Mouse (Mus musculus) urinary bladder, adult 18-20 months (tissue): Measurements from ENCODE around the gene Ablim1.
A peak's percentile ranks its signal among the peaks of the same experiment; 100 is the strongest.

Experiments used
- DNase-seq, 2 experiments: peaks; one replicate each; pipeline ENCODE4 v3.0.0; 2022; ENCODE audit warnings: low spot score in 2 of 2, mixed read lengths in 2 of 2

Gene Ablim1

GRCm38 (mm10) chr19:57343860-57344259, 29.1 kb upstream of the Ablim1 start:
- no peak for DNase-seq

GRCm38 (mm10) chr19:57340900-57341742, 26.4 kb upstream of the Ablim1 start:
- DNase-seq: no peak

- DNase-seq: no peak
Observed at GRCm38 (mm10) chr19:57339281-57339864, 24.7 kb upstream of the Ablim1 start.

GRCm38 (mm10) chr19:57335135-57335534, 20.4 kb upstream of the Ablim1 start:
- DNase-seq: no peak

- no peak for DNase-seq
Observed at GRCm38 (mm10) chr19:57333356-57333755, 18.6 kb upstream of the Ablim1 start.

GRCm38 (mm10) chr19:57331237-57331636, 16.5 kb upstream of the Ablim1 start:
- DNase-seq: no peak

GRCm38 (mm10) chr19:57330309-57330708, 15.6 kb upstream of the Ablim1 start:
- DNase-seq: no peak

GRCm38 (mm10) chr19:57328792-57329191, 14.1 kb upstream of the Ablim1 start:
- DNase-seq: peak; percentile 10 to 17

- DNase-seq: no peak
Observed at GRCm38 (mm10) chr19:57328269-57328668, 13.6 kb upstream of the Ablim1 start.

- DNase-seq: no peak
Observed at GRCm38 (mm10) chr19:57327679-57328078, 13.0 kb upstream of the Ablim1 start.

GRCm38 (mm10) chr19:57325748-57326300, 11.1 kb upstream of the Ablim1 start:
- peak in 1 of 2 experiments; percentile 41 for DNase-seq

- no peak for DNase-seq
Observed at GRCm38 (mm10) chr19:57323087-57323486, 8.4 kb upstream of the Ablim1 start.

GRCm38 (mm10) chr19:57322491-57322890, 7.8 kb upstream of the Ablim1 start:
- no peak for DNase-seq

GRCm38 (mm10) chr19:57321839-57322238, 7.1 kb upstream of the Ablim1 start:
- no peak for DNase-seq

- DNase-seq: no peak
Observed at GRCm38 (mm10) chr19:57320656-57321382, 6.1 kb upstream of the Ablim1 start.

- DNase-seq: no peak
Observed at GRCm38 (mm10) chr19:57316597-57316996, 1.9 kb upstream of the Ablim1 start.

- DNase-seq: no peak
Observed at GRCm38 (mm10) chr19:57315013-57315565, 370 bp upstream of the Ablim1 start.

GRCm38 (mm10) chr19:57313891-57314345, 801 bp downstream of the Ablim1 start:
- DNase-seq: no peak

GRCm38 (mm10) chr19:57313226-57313625, 1.5 kb downstream of the Ablim1 start:
- no peak for DNase-seq

GRCm38 (mm10) chr19:57309980-57310379, 4.7 kb downstream of the Ablim1 start:
- DNase-seq: no peak

- no peak for DNase-seq
Observed at GRCm38 (mm10) chr19:57306601-57307000, 8.1 kb downstream of the Ablim1 start.

GRCm38 (mm10) chr19:57305972-57306371, 8.7 kb downstream of the Ablim1 start:
- DNase-seq: no peak
